Mouse (Mus musculus) ES-E14 (cell line): ENCODE measurements around the gene Spock3.

Experiments used
- HCFC1 ChIP-seq: IDR thresholded peaks from 2 replicates; pipeline ENCODE4 v1.6.1; 2012; ENCODE audit warnings: low read length, inconsistent platforms, borderline replicate concordance; ENCODE audit not compliant: insufficient read depth
- MAFK ChIP-seq: IDR thresholded peaks from 2 replicates; pipeline ENCODE4 v1.6.1; 2014; ENCODE audit warnings: mild to moderate bottlenecking, low read depth, low read length, inconsistent platforms; ENCODE audit not compliant: insufficient read depth
- ZC3H11A ChIP-seq: IDR thresholded peaks from 2 replicates; pipeline ENCODE4 v1.6.1; 2012; ENCODE audit warnings: low read depth, mild to moderate bottlenecking, inconsistent platforms, low read length, borderline replicate concordance
- ZNF384 ChIP-seq: IDR thresholded peaks from 2 replicates; pipeline ENCODE4 v1.6.1; 2012; ENCODE audit warnings: low read depth, low read length, inconsistent platforms

- TF ChIP-seq HCFC1 (no peak), ZC3H11A (no peak), ZNF384 (no peak), MAFK (no peak)
These were observed 308.1 kb downstream of the Spock3 start for GRCm38 (mm10) chr8:63258812-63259385.
